Mouse (Mus musculus) kidney, postnatal 0 days (tissue): ENCODE measurements at regions not wholly inside any gene's neighbourhood (a gene's known extent, or its start where the extent isn't known, plus 50 kb on each side); places are given as distances from the start of the nearest gene placed in this dataset.

Experiments
- ATAC-seq: fragments of 200-750 bp; cut with Nextera tagmentation; replicated peaks from 2 replicates; pipeline ENCODE4 v1.8.0; 2017; ENCODE audit warnings: low read depth, moderate number of reproducible peaks, moderate TSS enrichment, moderate library complexity; ENCODE audit not compliant: low FRiP score
- DNase-seq: peaks from one replicate; pipeline ENCODE4 v3.0.0-alpha.2; 2016; ENCODE audit warnings: low spot score
- H3K27ac ChIP-seq: fragments of 300-500 bp; sonication (generic); 2 replicates; pipeline ENCODE4 v1.5.1; 2014; ENCODE audit warnings: mild to moderate bottlenecking
- H3K27me3 ChIP-seq: fragments of 300-500 bp; sonication (generic); 2 replicates; pipeline ENCODE4 v1.6.1; 2014; ENCODE audit warnings: low read length, mixed read lengths; ENCODE audit not compliant: insufficient read depth
- H3K36me3 ChIP-seq: fragments of 300-500 bp; sonication (generic); 2 replicates; pipeline ENCODE4 v1.6.1; 2014; ENCODE audit warnings: low read length, mixed read lengths; ENCODE audit not compliant: insufficient read depth
- H3K4me1 ChIP-seq: fragments of 300-500 bp; sonication (generic); replicated peaks from 2 replicates; pipeline ENCODE4 v1.6.1; 2014; ENCODE audit warnings: antibody characterized with exemption, low read length, mixed read lengths; ENCODE audit not compliant: insufficient read depth
- H3K4me2 ChIP-seq: fragments of 300-500 bp; sonication (generic); 2 replicates; pipeline ENCODE4 v1.6.1; 2014; ENCODE audit warnings: mild to moderate bottlenecking, low read length, moderate library complexity, mixed read lengths
- H3K4me3 ChIP-seq: fragments of 300-500 bp; sonication (generic); replicated peaks from 2 replicates; pipeline ENCODE4 v1.5.1; 2014; ENCODE audit warnings: low read depth, low read length
- H3K9ac ChIP-seq: fragments of 300-500 bp; sonication (generic); 2 replicates; pipeline ENCODE4 v1.6.1; 2014; ENCODE audit warnings: low read depth, low read length
- H3K9me3 ChIP-seq: fragments of 300-500 bp; sonication (generic); replicated peaks from 2 replicates; pipeline ENCODE4 v1.6.1; 2016; ENCODE audit warnings: low read length, inconsistent platforms, mixed read lengths
- CTCF ChIP-seq: IDR thresholded peaks from 2 replicates; pipeline ENCODE4 v1.5.1; 2016; ENCODE audit warnings: antibody characterized with exemption, low read depth, mild to moderate bottlenecking, moderate library complexity
- WGBS: fragments of 180-500 bp; shearing (Covaris S2); extraction: QIAGEN DNeasy Blood & Tissue Kit; methylation state at CpG from one replicate; pipeline ENCODE4 v1.1.7; 2014; 5-methylcytosine and 5-hydroxymethylcytosine counted together

- H3K27ac ChIP-seq: no peak overlapping the region
- no peak for TF ChIP-seq CTCF
- H3K9me3 ChIP-seq: no peaks in the 10 kb centered on the region
- no peaks in the 10 kb centered on the region for H3K27me3 ChIP-seq
- WGBS: 29% methylated on average over 9 of the region's 9 CpGs
- DNase-seq: peak; percentile 48
- no peak overlapping the region for H3K9ac ChIP-seq
- no peak overlapping the region for H3K4me3 ChIP-seq
- no peak for ATAC-seq
- H3K4me1 ChIP-seq: peaks cover 8% of the 10 kb centered on the region; the same call in 1 of the 2 replicates
- H3K36me3 ChIP-seq: no peaks in the 10 kb centered on the region
- no peak overlapping the region for H3K4me2 ChIP-seq
Measured at GRCm38 (mm10) chr11:114218732-114219506, 152.1 kb upstream of the Sdk2 start.

DNA sequence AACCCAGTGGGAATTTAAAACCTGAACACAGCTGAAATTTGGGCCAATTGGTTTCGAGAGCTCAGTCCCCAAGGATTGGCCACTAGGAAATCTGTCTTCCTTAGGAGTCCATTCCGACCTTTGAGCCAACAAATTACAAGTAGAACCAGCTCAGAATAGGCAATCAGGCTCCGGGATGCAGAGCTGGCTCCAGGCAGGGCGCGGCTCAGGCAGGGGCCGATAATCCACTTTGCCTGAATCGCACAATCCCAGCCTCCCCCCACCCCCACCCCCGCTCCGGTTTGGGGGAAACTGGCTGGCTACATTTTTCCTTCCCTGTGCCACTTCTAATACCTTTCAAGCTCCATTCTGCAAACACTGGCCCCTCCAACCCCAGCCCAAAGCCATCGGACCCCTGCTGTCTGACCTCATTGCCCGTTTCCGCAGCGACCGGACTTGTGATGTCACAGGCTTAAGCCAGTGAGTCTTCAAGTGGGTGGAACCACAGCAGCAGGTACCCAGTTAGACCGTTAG, 150.5 kb upstream of the Sdk2 start:
- WGBS: 5% methylated on average over 15 of the region's 15 CpGs
- H3K4me3 ChIP-seq: peak overlapping the region; percentile 16; the same call in 1 of the 2 replicates
- no peak for DNase-seq
- peaks cover 8% of the 10 kb centered on the region; the same call in 1 of the 2 replicates for H3K4me1 ChIP-seq
- no peaks in the 10 kb centered on the region for H3K9me3 ChIP-seq
- no peaks in the 10 kb centered on the region for H3K27me3 ChIP-seq
- ATAC-seq: no peak
- H3K4me2 ChIP-seq: peak overlapping the region; percentile 47
- H3K36me3 ChIP-seq: no peaks in the 10 kb centered on the region
- no peak for TF ChIP-seq CTCF
- no peak overlapping the region for H3K27ac ChIP-seq
- H3K9ac ChIP-seq: 0 out of 2 replicates have a peak overlapping the region, but pooled peaks have one; percentile 8

GRCm38 (mm10) chr11:114216493-114216892, 149.6 kb upstream of the Sdk2 start:
- peaks cover 8% of the 10 kb centered on the region; the same call in 1 of the 2 replicates for H3K4me1 ChIP-seq
- H3K9me3 ChIP-seq: no peaks in the 10 kb centered on the region
- peak; percentile 22 for DNase-seq
- H3K27ac ChIP-seq: no peak overlapping the region
- H3K9ac ChIP-seq: no peak overlapping the region
- 7% methylated on average over 7 of the region's 7 CpGs for WGBS
- TF ChIP-seq CTCF: no peak
- H3K36me3 ChIP-seq: no peaks in the 10 kb centered on the region
- no peak overlapping the region for H3K4me2 ChIP-seq
- no peaks in the 10 kb centered on the region for H3K27me3 ChIP-seq
- no peak for ATAC-seq
- H3K4me3 ChIP-seq: no peak overlapping the region

DNA sequence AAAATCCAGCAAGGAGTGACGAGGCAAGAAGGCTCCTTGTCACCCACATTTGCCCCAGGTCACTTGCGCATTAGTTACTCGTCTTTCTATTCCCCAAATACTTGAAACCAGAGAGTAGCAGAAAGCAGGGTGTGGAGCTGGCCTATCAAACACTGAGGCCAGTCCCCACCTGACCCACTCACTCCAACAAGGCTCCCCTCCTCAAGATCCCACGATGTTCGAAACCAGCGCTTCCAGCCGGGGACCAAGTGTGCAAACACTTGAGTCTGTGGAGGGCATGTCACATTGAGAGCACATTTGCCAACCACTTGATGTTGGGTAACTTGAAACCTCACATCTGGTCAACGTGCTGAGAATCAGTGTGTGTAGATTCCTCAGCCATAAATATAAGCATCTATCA, 148.4 kb upstream of the Sdk2 start:
- Histone ChIP-seq H3K4me3 (no peak overlapping the region), H3K27me3 (no peaks in the 10 kb centered on the region), H3K27ac (no peak overlapping the region), H3K9me3 (no peaks in the 10 kb centered on the region), H3K36me3 (no peaks in the 10 kb centered on the region), H3K9ac (no peak overlapping the region), H3K4me2 (no peak overlapping the region), H3K4me1 (peaks cover 8% of the 10 kb centered on the region; the same call in 1 of the 2 replicates)
- DNase-seq (no peak), ATAC-seq (no peak)
- no peak for TF ChIP-seq CTCF
- 64% methylated on average over 8 of the region's 8 CpGs for WGBS

GRCm38 (mm10) chr11:114212136-114212535, 145.3 kb upstream of the Sdk2 start:
- no peak overlapping the region for H3K4me3 ChIP-seq
- H3K4me1 ChIP-seq: peaks cover 8% of the 10 kb centered on the region; the same call in 1 of the 2 replicates
- ATAC-seq (no peak), DNase-seq (no peak)
- no peaks in the 10 kb centered on the region for H3K36me3 ChIP-seq
- no peaks in the 10 kb centered on the region for H3K27me3 ChIP-seq
- H3K9ac ChIP-seq: no peak overlapping the region
- WGBS: 71% methylated on average over 2 of the region's 2 CpGs
- TF ChIP-seq CTCF: no peak
- no peak overlapping the region for H3K4me2 ChIP-seq
- no peaks in the 10 kb centered on the region for H3K9me3 ChIP-seq
- H3K27ac ChIP-seq: no peak overlapping the region

- Histone ChIP-seq H3K4me3 (no peak overlapping the region), H3K4me1 (no peaks in the 10 kb centered on the region), H3K36me3 (no peaks in the 10 kb centered on the region), H3K9me3 (no peaks in the 10 kb centered on the region), H3K27me3 (no peaks in the 10 kb centered on the region), H3K27ac (no peak overlapping the region), H3K9ac (no peak overlapping the region), H3K4me2 (no peak overlapping the region)
- peak; percentile 52 for DNase-seq
- ATAC-seq: no peak
- peak; percentile 73 for TF ChIP-seq CTCF
- 40% methylated on average over 2 of the region's 2 CpGs for WGBS
Measured at GRCm38 (mm10) chr11:114205192-114205591, 138.3 kb upstream of the Sdk2 start.
